Mouse (Mus musculus) frontal cortex, postnatal 25 days (tissue): Measurements from ENCODE around the gene Polrmt.
"Not testable (repeated sequence)": the region's sequence is repeated elsewhere in the genome, so short reads cannot be mapped to it uniquely, and the experiment has no call there.

ENCODE experiments used
- DNase-seq, 2 experiments: peaks; one replicate each; pipeline ENCODE4 v3.0.0; 2022; ENCODE audit warnings: low spot score in 2 of 2

The Polrmt gene

GRCm38 (mm10) chr10:79708668-79709067 is 37.7 kb downstream of the Polrmt start:
- no peak for DNase-seq

- DNase-seq = no peak
Measured at GRCm38 (mm10) chr10:79707759-79708158, 38.6 kb downstream of the Polrmt start.

DNA sequence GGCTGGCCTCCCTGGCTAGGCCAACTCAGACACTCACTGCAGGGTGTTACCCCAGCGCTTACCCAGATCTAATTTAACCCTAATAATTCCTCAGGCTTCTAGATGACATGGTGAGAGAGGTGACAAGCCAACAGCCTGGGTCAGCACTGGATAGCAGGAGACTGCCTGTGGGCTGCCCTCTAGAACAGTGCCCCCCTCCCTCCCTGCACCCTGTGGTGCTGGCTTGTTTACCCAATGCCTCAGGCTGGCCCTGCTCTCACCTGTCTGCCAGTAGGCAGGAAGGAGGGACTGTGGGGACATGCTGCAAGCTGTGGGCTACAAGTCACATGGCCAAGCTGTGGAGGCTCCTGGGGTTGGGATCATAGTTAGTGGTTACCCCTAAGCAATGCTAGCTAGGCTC is 39.2 kb downstream of the Polrmt start:
- DNase-seq = no peak

GRCm38 (mm10) chr10:79706406-79707094 is 39.8 kb downstream of the Polrmt start:
- DNase-seq = no peak

DNA sequence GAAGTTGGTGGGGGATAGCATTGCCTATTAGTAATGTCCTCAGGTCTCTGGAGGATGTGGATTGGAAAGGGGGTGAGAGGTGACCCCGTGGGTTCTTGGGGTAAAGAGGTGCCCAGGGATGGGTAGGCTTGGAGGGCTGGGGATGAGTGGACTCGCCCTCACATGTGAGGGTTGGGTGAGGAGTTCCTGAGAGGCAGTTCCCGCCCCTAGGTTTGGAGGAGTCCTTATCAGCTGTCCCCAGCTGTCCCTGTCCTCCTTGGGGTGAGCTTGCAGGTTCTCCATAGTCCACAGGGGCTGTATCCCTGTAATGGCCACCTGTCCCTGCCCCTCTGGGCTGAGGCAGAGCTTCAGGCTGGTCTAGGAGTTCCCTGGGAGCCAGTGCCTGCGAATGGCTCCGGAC is 40.4 kb downstream of the Polrmt start:
- DNase-seq = no peak

DNA sequence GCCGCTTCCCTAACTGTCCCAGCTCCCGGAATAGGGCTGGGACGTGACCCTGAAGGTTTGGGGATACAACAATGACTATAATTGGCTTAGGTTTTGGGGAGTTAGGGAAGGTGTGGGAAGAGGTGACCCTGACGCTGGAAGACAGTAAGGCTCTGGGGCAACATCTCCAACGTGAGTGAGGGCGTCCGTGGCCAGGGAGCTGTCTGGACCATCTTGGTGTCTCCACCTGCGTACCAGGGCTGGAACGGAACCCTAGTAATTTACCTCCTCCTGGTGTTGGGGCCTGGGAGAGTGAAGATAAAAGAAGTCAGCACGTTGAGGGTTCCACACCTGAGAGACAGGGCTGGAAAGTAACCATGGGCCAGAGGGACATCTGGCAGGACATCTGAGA is 41.4 kb downstream of the Polrmt start:
- no peak for DNase-seq

- peak; percentile 95 to 97 for DNase-seq
Measured at GRCm38 (mm10) chr10:79704065-79704969, 42.1 kb downstream of the Polrmt start, which contains the start of gene Bsg. Gene Bsg (plus strand): TSS chr10:79704491.

DNA sequence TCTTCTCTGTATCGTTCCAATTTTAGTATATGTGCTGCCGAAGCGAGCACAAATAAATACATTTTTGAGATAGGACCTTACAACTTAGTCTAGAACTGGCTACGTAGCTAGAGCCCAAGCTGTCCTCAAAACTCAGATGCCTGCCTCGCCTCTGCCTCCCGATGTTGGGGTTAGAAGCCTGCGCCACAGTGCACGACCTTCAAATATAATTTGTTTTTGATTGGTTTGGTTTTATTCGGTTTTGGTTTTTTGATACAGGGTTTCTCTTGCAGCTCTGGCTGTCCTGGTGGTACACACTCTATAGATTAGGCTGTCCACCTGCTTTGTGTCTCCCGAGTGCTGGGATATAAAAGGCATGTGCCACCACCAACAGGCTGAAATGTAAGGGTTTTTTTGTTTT is 42.8 kb downstream of the Polrmt start:
- DNase-seq = no peak

- not testable (repeated sequence) for DNase-seq
Measured at GRCm38 (mm10) chr10:79702970-79703369, 43.4 kb downstream of the Polrmt start.

GRCm38 (mm10) chr10:79701443-79702129 is 44.8 kb downstream of the Polrmt start:
- DNase-seq = no peak

- no peak for DNase-seq
Measured at GRCm38 (mm10) chr10:79700676-79701075, 45.7 kb downstream of the Polrmt start.

DNA sequence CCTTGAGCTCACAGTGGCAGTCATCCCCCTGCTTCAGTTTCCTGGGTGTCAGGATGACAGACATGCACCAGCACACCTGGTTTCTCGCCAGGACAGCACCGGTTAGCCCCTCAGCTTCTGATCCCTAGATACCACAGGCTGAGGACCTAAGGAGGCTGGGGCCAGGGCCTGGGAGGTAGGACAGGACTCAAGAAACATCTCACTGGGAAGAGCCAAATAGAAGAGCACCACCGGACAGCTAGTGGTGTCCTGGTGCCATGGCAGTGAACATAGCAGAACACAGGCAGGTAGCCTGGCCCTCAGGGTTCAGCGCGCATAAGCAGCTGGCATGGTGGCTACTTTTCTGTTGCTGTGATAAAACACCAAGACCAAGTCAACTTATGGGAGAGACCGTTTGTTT is 47.9 kb downstream of the Polrmt start:
- DNase-seq = no peak

- no peak for DNase-seq
Measured at GRCm38 (mm10) chr10:79697916-79698315, 48.5 kb downstream of the Polrmt start.

DNA sequence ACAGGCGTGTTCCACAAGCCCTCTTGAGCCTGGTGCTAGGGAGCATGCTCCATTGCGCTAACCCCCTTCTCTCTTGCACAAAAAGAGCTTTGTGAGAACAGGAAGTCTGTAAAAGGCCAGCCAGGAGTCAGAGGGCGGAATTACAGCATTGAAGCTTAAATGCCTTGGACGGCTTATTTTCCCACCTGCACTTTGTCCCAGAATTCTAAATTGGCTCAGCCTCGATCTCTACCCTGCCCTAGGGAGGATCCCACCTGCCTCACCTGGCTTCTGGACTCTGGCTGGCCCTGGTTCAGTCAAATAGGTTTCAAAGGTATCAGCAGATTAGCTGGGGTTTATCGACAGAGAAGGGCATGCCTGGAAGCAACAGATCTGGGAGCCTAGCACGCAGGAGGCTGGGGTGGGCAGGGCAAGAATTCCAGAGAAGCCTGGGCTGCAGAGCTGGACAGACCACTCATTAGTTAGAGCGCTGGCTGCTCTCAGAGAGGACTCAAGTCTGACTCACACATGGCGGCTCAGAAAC is 50.2 kb downstream of the Polrmt start:
- no peak for DNase-seq

- DNase-seq = peak in 1 of 2 experiments; percentile 59
Measured at GRCm38 (mm10) chr10:79695231-79696128, 50.9 kb downstream of the Polrmt start.

GRCm38 (mm10) chr10:79694379-79694655 is 52.1 kb downstream of the Polrmt start:
- no peak for DNase-seq

DNA sequence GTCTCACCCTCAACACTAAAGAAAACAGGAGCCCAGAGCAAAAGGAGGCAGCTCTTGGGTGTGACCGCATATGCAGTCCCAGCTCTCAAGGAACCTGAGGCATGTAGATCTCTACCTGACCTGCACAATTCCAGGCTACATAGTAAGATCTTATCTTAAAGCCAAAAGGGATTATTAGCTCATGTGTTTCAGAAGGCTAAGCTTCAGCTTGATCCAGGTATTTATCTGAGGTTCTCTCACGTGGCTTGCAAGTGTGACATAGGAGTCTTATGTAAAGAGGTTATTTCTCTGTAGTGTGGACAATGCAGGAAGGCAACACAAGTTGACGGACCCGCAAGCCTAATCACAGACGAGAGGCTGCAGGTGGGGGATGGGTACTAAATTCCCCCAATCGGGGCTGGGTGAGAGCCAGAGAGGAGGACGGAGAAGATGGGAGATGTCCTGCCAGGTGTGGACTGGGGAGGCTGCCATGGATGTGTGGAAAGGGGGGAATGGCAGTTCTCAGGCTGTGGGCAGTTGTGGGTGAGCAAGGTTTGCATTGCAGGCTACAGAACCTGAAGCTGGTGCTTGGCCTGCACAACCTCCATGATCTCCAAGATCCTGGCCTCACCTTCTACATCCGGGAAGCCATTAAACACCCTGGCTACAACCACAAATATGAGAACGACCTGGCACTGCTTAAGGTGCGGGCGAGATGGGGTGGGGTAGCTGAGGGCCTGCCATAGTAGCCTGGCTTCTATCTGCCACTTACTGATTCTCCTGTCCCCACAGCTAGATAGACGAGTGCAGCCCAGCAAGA is 52.6 kb downstream of the Polrmt start:
- DNase-seq = no peak

DNA sequence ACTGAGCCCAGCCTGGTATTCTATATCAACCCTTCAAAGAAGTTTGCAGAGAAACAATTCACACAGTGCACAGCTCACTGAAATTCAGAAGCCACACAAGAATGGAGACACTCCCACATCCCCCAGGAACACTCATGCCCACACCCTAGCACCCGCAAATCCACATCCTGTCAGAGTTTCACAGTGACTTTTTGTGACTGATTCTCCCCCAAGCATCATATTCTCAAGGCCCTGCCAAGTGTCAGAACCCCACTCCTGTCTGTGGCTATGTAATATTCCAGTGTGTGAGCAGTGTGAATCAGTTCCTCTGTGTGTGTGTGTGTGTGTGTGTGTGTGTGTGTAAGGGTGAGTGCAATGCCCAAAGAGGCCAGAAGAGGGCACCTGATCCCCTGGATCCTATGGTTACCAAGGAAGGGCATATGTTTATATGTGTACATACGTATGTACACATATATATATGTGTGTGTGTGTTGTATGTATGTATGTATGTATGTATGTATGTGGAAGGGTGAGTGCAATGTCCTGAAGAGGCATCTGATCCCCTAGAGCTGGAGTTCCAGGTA is 54.3 kb downstream of the Polrmt start:
- no peak for DNase-seq

- no peak for DNase-seq
Measured at GRCm38 (mm10) chr10:79689178-79689577, 57.2 kb downstream of the Polrmt start.

DNA sequence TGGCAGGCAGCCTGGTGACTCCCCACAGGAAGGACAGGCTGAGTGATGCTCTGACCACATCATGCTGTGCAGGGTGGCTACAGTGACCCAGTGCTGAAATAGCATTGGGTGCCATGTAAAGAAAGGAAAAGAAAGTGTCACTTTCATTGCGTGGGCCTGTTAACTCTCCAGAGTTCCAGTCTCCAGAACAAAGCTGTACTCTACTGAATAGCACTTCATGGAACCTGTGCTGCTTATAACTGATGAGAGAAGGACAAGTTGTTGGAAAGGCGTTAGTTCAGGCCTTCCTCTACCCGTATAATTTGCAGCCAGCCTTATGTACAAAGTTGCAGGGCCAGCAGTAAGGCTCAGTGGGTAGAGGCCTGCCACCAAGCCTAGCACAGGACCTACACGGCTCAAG is 57.7 kb downstream of the Polrmt start, which contains the start of gene Gzmm:
Gzmm (plus strand) TSS at position 301 of the 400 bp plus-strand sequence.
- no peak for DNase-seq
